Mouse (Mus musculus) G1E (cell line): ENCODE measurements around the gene Nacc2.

ENCODE experiments used
- CTCF ChIP-seq: IDR thresholded peaks from 2 replicates; pipeline ENCODE4 v1.5.1; 2012; ENCODE audit warnings: low read depth, low read length, inconsistent platforms, mixed read lengths
- GATA1 ChIP-seq: IDR thresholded peaks from 2 replicates; pipeline ENCODE4 v1.6.1; 2012; ENCODE audit warnings: borderline replicate concordance, low read length, inconsistent platforms, mixed read lengths
- GATA2 ChIP-seq: IDR thresholded peaks from 2 replicates; pipeline ENCODE4 v1.6.1; 2012; ENCODE audit warnings: low read depth, low read length, inconsistent platforms, borderline replicate concordance
- POLR2AphosphoS5 ChIP-seq: IDR thresholded peaks from 2 replicates; pipeline ENCODE4 v1.6.1; 2012; ENCODE audit warnings: low read depth, low read length, inconsistent platforms; ENCODE audit not compliant: insufficient replicate concordance
- TAL1 ChIP-seq: conservative IDR thresholded peaks from 2 replicates; pipeline ENCODE4 v1.6.1; 2012; ENCODE audit warnings: low read depth, low read length, inconsistent platforms, mixed read lengths

- TF ChIP-seq CTCF, result no peak
- TF ChIP-seq POLR2AphosphoS5, result no peak
- no peak for TF ChIP-seq TAL1
- no peak for TF ChIP-seq GATA1
- TF ChIP-seq GATA2, result no peak
Measured at GRCm38 (mm10) chr2:26118584-26119309, 4.3 kb downstream of the Nacc2 start.
